Mouse (Mus musculus): ENCODE results near the gene Casp2. TPM values are rescaled to one million over a fixed set of nuclear protein-coding genes. Genes with fewer than 3 reads are reported as not detected.
A peak's percentile ranks its signal among the peaks of the same experiment; 100 is the strongest.

The Casp2 gene
- polyA plus RNA-seq, 1 experiment: 37.3 TPM

GRCm38 (mm10) chr6:42265391-42266330 is 876 bp downstream of the Casp2 start:
- H3K27me3 ChIP-seq (ENCODE audit: control insufficient read depth, insufficient read depth, low read length, poor library complexity, severe bottlenecking): no peaks in the 10 kb centered on the region
- H3K9me3 ChIP-seq (replicated peaks; ENCODE audit: control insufficient read depth, insufficient read depth, low read length, poor library complexity, severe bottlenecking): no peaks in the 10 kb centered on the region
- 0 out of 2 replicates have a peak overlapping the region, but pooled peaks have one; percentile 0 for H3K27ac ChIP-seq (ENCODE audit: insufficient read depth, low read length)
- peaks cover 38% of the 10 kb centered on the region for H3K36me3 ChIP-seq (ENCODE audit: control insufficient read depth, insufficient read depth, low read length, poor library complexity, severe bottlenecking)
- peak overlapping the region; percentile 76 for H3K4me3 ChIP-seq (ENCODE audit: low read depth, low read length)
- H3K4me1 ChIP-seq (ENCODE audit: control insufficient read depth, insufficient read depth, low read length): peaks cover 3% of the 10 kb centered on the region
- H3K9ac ChIP-seq (ENCODE audit: low read depth, poor library complexity, severe bottlenecking): peak overlapping the region; percentile 79
- TF ChIP-seq POLR2A (IDR thresholded peaks at IDR 0.05; ENCODE audit: insufficient read depth, low read length): no peak
- no peak for TF ChIP-seq EP300 (IDR thresholded peaks at IDR 0.05; ENCODE audit: insufficient read depth, low read depth, low read length)
- no peak for TF ChIP-seq CTCF (IDR thresholded peaks at IDR 0.05; ENCODE audit: low read depth, low read length)

GRCm38 (mm10) chr6:42270817-42271216 is 6.0 kb downstream of the Casp2 start:
- no peak for TF ChIP-seq EP300 (IDR thresholded peaks at IDR 0.05; ENCODE audit: insufficient read depth, low read depth, low read length)
- no peak for TF ChIP-seq CTCF (IDR thresholded peaks at IDR 0.05; ENCODE audit: low read depth, low read length)
- no peak for TF ChIP-seq POLR2A (IDR thresholded peaks at IDR 0.05; ENCODE audit: insufficient read depth, low read length)
- no peak overlapping the region for H3K4me3 ChIP-seq (ENCODE audit: low read depth, low read length)
- no peaks in the 10 kb centered on the region for H3K27me3 ChIP-seq (ENCODE audit: control insufficient read depth, insufficient read depth, low read length, poor library complexity, severe bottlenecking)
- peaks cover 80% of the 10 kb centered on the region for H3K36me3 ChIP-seq (ENCODE audit: control insufficient read depth, insufficient read depth, low read length, poor library complexity, severe bottlenecking)
- no peak overlapping the region for H3K9ac ChIP-seq (ENCODE audit: low read depth, poor library complexity, severe bottlenecking)
- no peaks in the 10 kb centered on the region for H3K4me1 ChIP-seq (ENCODE audit: control insufficient read depth, insufficient read depth, low read length)
- H3K9me3 ChIP-seq (replicated peaks; ENCODE audit: control insufficient read depth, insufficient read depth, low read length, poor library complexity, severe bottlenecking): no peaks in the 10 kb centered on the region
- no peak overlapping the region for H3K27ac ChIP-seq (ENCODE audit: insufficient read depth, low read length)

GRCm38 (mm10) chr6:42276151-42276550 is 11.4 kb downstream of the Casp2 start:
- H3K36me3 ChIP-seq (ENCODE audit: control insufficient read depth, insufficient read depth, low read length, poor library complexity, severe bottlenecking): peaks cover 88% of the 10 kb centered on the region
- no peak overlapping the region for H3K4me3 ChIP-seq (ENCODE audit: low read depth, low read length)
- H3K9me3 ChIP-seq (replicated peaks; ENCODE audit: control insufficient read depth, insufficient read depth, low read length, poor library complexity, severe bottlenecking): no peaks in the 10 kb centered on the region
- H3K27ac ChIP-seq (ENCODE audit: insufficient read depth, low read length): no peak overlapping the region
- H3K9ac ChIP-seq (ENCODE audit: low read depth, poor library complexity, severe bottlenecking): no peak overlapping the region
- H3K4me1 ChIP-seq (ENCODE audit: control insufficient read depth, insufficient read depth, low read length): no peaks in the 10 kb centered on the region
- no peaks in the 10 kb centered on the region for H3K27me3 ChIP-seq (ENCODE audit: control insufficient read depth, insufficient read depth, low read length, poor library complexity, severe bottlenecking)
- TF ChIP-seq CTCF (IDR thresholded peaks at IDR 0.05; ENCODE audit: low read depth, low read length) (no peak), POLR2A (IDR thresholded peaks at IDR 0.05; ENCODE audit: insufficient read depth, low read length) (no peak), EP300 (IDR thresholded peaks at IDR 0.05; ENCODE audit: insufficient read depth, low read depth, low read length) (no peak)

GRCm38 (mm10) chr6:42282865-42283528 is 18.2 kb downstream of the Casp2 start:
- TF ChIP-seq CTCF (IDR thresholded peaks at IDR 0.05; ENCODE audit: low read depth, low read length) (no peak), POLR2A (IDR thresholded peaks at IDR 0.05; ENCODE audit: insufficient read depth, low read length) (no peak), EP300 (IDR thresholded peaks at IDR 0.05; ENCODE audit: insufficient read depth, low read depth, low read length) (no peak)
- Histone ChIP-seq H3K4me1 (ENCODE audit: control insufficient read depth, insufficient read depth, low read length) (no peaks in the 10 kb centered on the region), H3K27me3 (ENCODE audit: control insufficient read depth, insufficient read depth, low read length, poor library complexity, severe bottlenecking) (no peaks in the 10 kb centered on the region), H3K9me3 (replicated peaks; ENCODE audit: control insufficient read depth, insufficient read depth, low read length, poor library complexity, severe bottlenecking) (no peaks in the 10 kb centered on the region), H3K27ac (ENCODE audit: insufficient read depth, low read length) (no peak overlapping the region), H3K4me3 (ENCODE audit: low read depth, low read length) (no peak overlapping the region), H3K36me3 (ENCODE audit: control insufficient read depth, insufficient read depth, low read length, poor library complexity, severe bottlenecking) (peaks cover 51% of the 10 kb centered on the region), H3K9ac (ENCODE audit: low read depth, poor library complexity, severe bottlenecking) (no peak overlapping the region)

- H3K27ac ChIP-seq (ENCODE audit: insufficient read depth, low read length): no peak within 1 kb of the TSS
- peaks cover 19% of the 10 kb centered on the region for H3K36me3 ChIP-seq (ENCODE audit: control insufficient read depth, insufficient read depth, low read length, poor library complexity, severe bottlenecking)
- H3K9me3 ChIP-seq (replicated peaks; ENCODE audit: control insufficient read depth, insufficient read depth, low read length, poor library complexity, severe bottlenecking): no peaks in the 10 kb centered on the region
- no peaks in the 10 kb centered on the region for H3K27me3 ChIP-seq (ENCODE audit: control insufficient read depth, insufficient read depth, low read length, poor library complexity, severe bottlenecking)
- TF ChIP-seq CTCF (IDR thresholded peaks at IDR 0.05; ENCODE audit: low read depth, low read length): no peak
- no peaks in the 10 kb centered on the region for H3K4me1 ChIP-seq (ENCODE audit: control insufficient read depth, insufficient read depth, low read length)
- no peak within 1 kb of the TSS for H3K4me3 ChIP-seq (ENCODE audit: low read depth, low read length)
- H3K9ac ChIP-seq (ENCODE audit: low read depth, poor library complexity, severe bottlenecking): no peak within 1 kb of the TSS
These were observed 21.7 kb downstream of the Casp2 start, which contains the start of gene Clcn1 for GRCm38 (mm10) chr6:42286448-42286847. TSS of gene Clcn1 (plus strand) at chr6:42286685.

- no peak overlapping the region for H3K9ac ChIP-seq (ENCODE audit: low read depth, poor library complexity, severe bottlenecking)
- no peak overlapping the region for H3K27ac ChIP-seq (ENCODE audit: insufficient read depth, low read length)
- no peaks in the 10 kb centered on the region for H3K27me3 ChIP-seq (ENCODE audit: control insufficient read depth, insufficient read depth, low read length, poor library complexity, severe bottlenecking)
- H3K36me3 ChIP-seq (ENCODE audit: control insufficient read depth, insufficient read depth, low read length, poor library complexity, severe bottlenecking): peaks cover 10% of the 10 kb centered on the region
- no peaks in the 10 kb centered on the region for H3K4me1 ChIP-seq (ENCODE audit: control insufficient read depth, insufficient read depth, low read length)
- no peaks in the 10 kb centered on the region for H3K9me3 ChIP-seq (replicated peaks; ENCODE audit: control insufficient read depth, insufficient read depth, low read length, poor library complexity, severe bottlenecking)
- no peak overlapping the region for H3K4me3 ChIP-seq (ENCODE audit: low read depth, low read length)
- TF ChIP-seq EP300 (IDR thresholded peaks at IDR 0.05; ENCODE audit: insufficient read depth, low read depth, low read length) (no peak), CTCF (IDR thresholded peaks at IDR 0.05; ENCODE audit: low read depth, low read length) (no peak)
These were observed 22.8 kb downstream of the Casp2 start for GRCm38 (mm10) chr6:42287562-42287961.

All from ES-Bruce4 (cell line).